Mouse (Mus musculus) stomach, embryonic 16.5 days (tissue): ENCODE data around the gene Slc9a3r2. TPM values are rescaled to one million over a fixed set of nuclear protein-coding genes. Genes with fewer than 3 reads are reported as not detected.

Experiments used
- ATAC-seq: fragments of 200-750 bp; cut with Nextera tagmentation; 2 replicates; pipeline ENCODE4 v1.8.0; 2017; ENCODE audit warnings: moderate number of reproducible peaks, moderate TSS enrichment; ENCODE audit not compliant: insufficient read depth, low FRiP score
- H3K27ac ChIP-seq: fragments of 300-500 bp; sonication (generic); 2 replicates; pipeline ENCODE4 v1.5.1; 2014; ENCODE audit warnings: low read length
- H3K27me3 ChIP-seq: fragments of 300-500 bp; sonication (generic); 2 replicates; pipeline ENCODE4 v1.6.1; 2014; ENCODE audit warnings: low read length, control low read depth, mixed read lengths; ENCODE audit not compliant: control insufficient read depth, insufficient read depth
- H3K36me3 ChIP-seq: fragments of 300-500 bp; sonication (generic); 2 replicates; pipeline ENCODE4 v1.6.1; 2014; ENCODE audit warnings: low read length; ENCODE audit not compliant: control insufficient read depth, insufficient read depth
- H3K4me1 ChIP-seq: fragments of 300-500 bp; sonication (generic); 2 replicates; pipeline ENCODE4 v1.6.1; 2014; ENCODE audit warnings: low read length, control low read depth, mixed read lengths; ENCODE audit not compliant: control insufficient read depth, insufficient read depth
- H3K4me2 ChIP-seq: fragments of 300-500 bp; sonication (generic); 2 replicates; pipeline ENCODE4 v1.6.1; 2014; ENCODE audit warnings: low read depth, low read length, mixed read lengths
- H3K4me3 ChIP-seq: fragments of 300-500 bp; sonication (generic); replicated peaks from 2 replicates; pipeline ENCODE4 v1.5.1; 2014; ENCODE audit warnings: mild to moderate bottlenecking, low read length
- H3K9ac ChIP-seq: fragments of 300-500 bp; sonication (generic); 2 replicates; pipeline ENCODE4 v1.6.1; 2014; ENCODE audit warnings: low read length
- H3K9me3 ChIP-seq: fragments of 300-500 bp; sonication (generic); replicated peaks from 2 replicates; pipeline ENCODE4 v1.6.1; 2016; ENCODE audit warnings: low read length, control low read depth; ENCODE audit not compliant: control insufficient read depth
- WGBS: fragments of 180-500 bp; shearing (Covaris S2); extraction: QIAGEN DNeasy Blood & Tissue Kit; methylation state at CpG from one replicate; pipeline ENCODE4 v1.1.7; 2014; 5-methylcytosine and 5-hydroxymethylcytosine counted together
- polyA plus RNA-seq: library from polyadenylated mRNA; unstranded; fragments of >200 nt; fragmentation: Nextera tagmentation; extraction: Ambion mirVana; gene quantifications from 2 replicates; pipeline ENCODE4 v1.2.1, GENCODE M21; 2015

Slc9a3r2 gene
- polyA plus RNA-seq, 1 experiment from 2014 or later: 38.0 TPM

GRCm38 (mm10) chr17:24651835-24652234 is 1.7 kb upstream of the Slc9a3r2 start:
- Histone ChIP-seq H3K36me3 (no peaks in the 10 kb centered on the region), H3K4me2 (no peak overlapping the region), H3K4me3 (no peak overlapping the region), H3K9ac (no peak overlapping the region), H3K27me3 (0 out of 2 replicates have a peak, but pooled peaks cover under 1% of the 10 kb centered on the region), H3K27ac (no peak overlapping the region), H3K9me3 (no peaks in the 10 kb centered on the region), H3K4me1 (peaks cover 12% of the 10 kb centered on the region)
- ATAC-seq: no peak
- 63% methylated on average over 3 of the region's 3 CpGs for WGBS

GRCm38 (mm10) chr17:24650766-24651165 is 639 bp upstream of the Slc9a3r2 start:
- WGBS: 70% methylated on average over 4 of the region's 4 CpGs
- peak overlapping the region; percentile 93 for H3K9ac ChIP-seq
- peaks cover 12% of the 10 kb centered on the region for H3K4me1 ChIP-seq
- no peaks in the 10 kb centered on the region for H3K36me3 ChIP-seq
- no peak overlapping the region for H3K27ac ChIP-seq
- H3K4me3 ChIP-seq: no peak overlapping the region
- no peaks in the 10 kb centered on the region for H3K9me3 ChIP-seq
- H3K4me2 ChIP-seq: peak overlapping the region; percentile 99; the same call in 1 of the 2 replicates
- H3K27me3 ChIP-seq: no peaks in the 10 kb centered on the region
- no peak for ATAC-seq

GRCm38 (mm10) chr17:24649581-24650069 is 502 bp downstream of the Slc9a3r2 start:
- peak overlapping the region; percentile 33; the same call in 1 of the 2 replicates for H3K27ac ChIP-seq
- H3K4me2 ChIP-seq: peak overlapping the region; percentile 99
- H3K36me3 ChIP-seq: no peaks in the 10 kb centered on the region
- peak overlapping the region; percentile 93 for H3K9ac ChIP-seq
- under 1% methylated on average over 35 of the region's 35 CpGs for WGBS
- H3K9me3 ChIP-seq: no peaks in the 10 kb centered on the region
- H3K4me1 ChIP-seq: peaks cover 23% of the 10 kb centered on the region
- no peaks in the 10 kb centered on the region for H3K27me3 ChIP-seq
- peak; percentile 34; the same call in 1 of the 2 replicates for ATAC-seq
- peak overlapping the region; percentile 86 for H3K4me3 ChIP-seq

- no peak for ATAC-seq
- peak overlapping the region; percentile 86 for H3K4me3 ChIP-seq
- H3K27ac ChIP-seq: no peak overlapping the region
- peaks cover 28% of the 10 kb centered on the region for H3K4me1 ChIP-seq
- WGBS: 73% methylated on average over 10 of the region's 10 CpGs
- no peaks in the 10 kb centered on the region for H3K36me3 ChIP-seq
- peak overlapping the region; percentile 99 for H3K4me2 ChIP-seq
- H3K9me3 ChIP-seq: no peaks in the 10 kb centered on the region
- H3K9ac ChIP-seq: peak overlapping the region; percentile 93
- no peaks in the 10 kb centered on the region for H3K27me3 ChIP-seq
Measured at GRCm38 (mm10) chr17:24648731-24649377, 1.3 kb downstream of the Slc9a3r2 start.

GRCm38 (mm10) chr17:24647493-24647892 is 2.6 kb downstream of the Slc9a3r2 start:
- H3K4me1 ChIP-seq: peaks cover 28% of the 10 kb centered on the region
- no peak for ATAC-seq
- no peaks in the 10 kb centered on the region for H3K36me3 ChIP-seq
- H3K27me3 ChIP-seq: no peaks in the 10 kb centered on the region
- no peak overlapping the region for H3K4me2 ChIP-seq
- peak overlapping the region; percentile 53 for H3K27ac ChIP-seq
- H3K4me3 ChIP-seq: peak overlapping the region; percentile 5; the same call in 1 of the 2 replicates
- WGBS: 80% methylated on average over 11 of the region's 11 CpGs
- H3K9ac ChIP-seq: peak overlapping the region; percentile 28; the same call in 1 of the 2 replicates
- no peaks in the 10 kb centered on the region for H3K9me3 ChIP-seq

GRCm38 (mm10) chr17:24646381-24646780 is 3.7 kb downstream of the Slc9a3r2 start:
- no peak for ATAC-seq
- WGBS: 84% methylated on average over 4 of the region's 4 CpGs

GRCm38 (mm10) chr17:24645916-24646315 is 4.2 kb downstream of the Slc9a3r2 start:
- Histone ChIP-seq H3K4me2 (no peak overlapping the region), H3K36me3 (no peaks in the 10 kb centered on the region), H3K27ac (peak overlapping the region; percentile 43; the same call in 1 of the 2 replicates), H3K9me3 (no peaks in the 10 kb centered on the region), H3K27me3 (no peaks in the 10 kb centered on the region), H3K9ac (peak overlapping the region; percentile 46; the same call in 1 of the 2 replicates), H3K4me1 (peaks cover 28% of the 10 kb centered on the region), H3K4me3 (no peak overlapping the region)
- ATAC-seq: no peak
- WGBS: 75% methylated on average over 3 of the region's 3 CpGs

More at GRCm38 (mm10) chr17:24646381-24646780, 3.7 kb downstream of the Slc9a3r2 start:
- H3K4me1 ChIP-seq: peaks cover 28% of the 10 kb centered on the region
- H3K9ac ChIP-seq: no peak overlapping the region
- H3K4me2 ChIP-seq: no peak overlapping the region
- H3K27ac ChIP-seq: no peak overlapping the region
- H3K36me3 ChIP-seq: no peaks in the 10 kb centered on the region
- no peaks in the 10 kb centered on the region for H3K9me3 ChIP-seq
- H3K27me3 ChIP-seq: no peaks in the 10 kb centered on the region
- H3K4me3 ChIP-seq: no peak overlapping the region

- Histone ChIP-seq H3K9ac (peak overlapping the region; percentile 65), H3K4me2 (peak overlapping the region; percentile 1; the same call in 1 of the 2 replicates), H3K9me3 (no peaks in the 10 kb centered on the region), H3K4me3 (no peak overlapping the region), H3K4me1 (peaks cover 24% of the 10 kb centered on the region), H3K27me3 (no peaks in the 10 kb centered on the region), H3K36me3 (no peaks in the 10 kb centered on the region), H3K27ac (peak overlapping the region; percentile 85)
- 68% methylated on average over 9 of the region's 9 CpGs for WGBS
- ATAC-seq: no peak
Measured at GRCm38 (mm10) chr17:24644875-24645721, 5.0 kb downstream of the Slc9a3r2 start.
